In genomic region chr9:77845664-77846290, GRCm38 (mm10) we compare ENCODE assay signal across 22 mouse cellular contexts.
"Had no signal": no experiment of that assay in that cellular context is flagged by ENCODE, and none has a peak within 500 bp of the region (broad histone marks: within the 10 kb centered on the region; RNA-seq: fewer than 3 reads in every experiment).

No protein-coding gene starts in this region.

- H3K36me3 ChIP-seq: limb, embryonic 12.5 days; limb, embryonic 15.5 days; lung, embryonic 15.5 days; midbrain, embryonic 10.5 days; midbrain, embryonic 13.5 days; neural tube, embryonic 13.5 days; stomach, embryonic 15.5 days had no signal

- DNase-seq: kidney, adult 11 months; kidney, adult 8-10 months; kidney, postnatal 14 days; kidney, postnatal 4 days; left cerebral cortex, postnatal 4 days; lung, adult 18-20 months; lung, postnatal 10 days; lung, postnatal 36 days; retina, postnatal 1 day; right cerebral cortex, postnatal 25 days; spleen, adult 18-20 months; thymus, postnatal 25 days had no signal

- H3K9ac ChIP-seq: limb, embryonic 12.5 days; limb, embryonic 15.5 days; lung, embryonic 15.5 days; midbrain, embryonic 13.5 days; neural tube, embryonic 13.5 days; stomach, embryonic 15.5 days had no signal

- H3K4me1 ChIP-seq: limb, embryonic 12.5 days; limb, embryonic 15.5 days; lung, embryonic 15.5 days; megakaryocyte, embryonic 14.5 days; midbrain, embryonic 10.5 days; midbrain, embryonic 13.5 days; neural tube, embryonic 13.5 days; stomach, embryonic 15.5 days had no signal

- H3K27ac ChIP-seq: limb, embryonic 12.5 days; limb, embryonic 15.5 days; lung, embryonic 15.5 days; midbrain, embryonic 10.5 days; midbrain, embryonic 13.5 days; neural tube, embryonic 13.5 days; stomach, embryonic 15.5 days had no signal

- H3K4me2 ChIP-seq: limb, embryonic 12.5 days; limb, embryonic 15.5 days; lung, embryonic 15.5 days; midbrain, embryonic 13.5 days; neural tube, embryonic 13.5 days; stomach, embryonic 15.5 days had no signal

- H3K27me3 ChIP-seq: limb, embryonic 12.5 days; limb, embryonic 15.5 days; lung, embryonic 15.5 days; midbrain, embryonic 13.5 days; neural tube, embryonic 13.5 days; stomach, embryonic 15.5 days had no signal

- H3K9me3 ChIP-seq: limb, embryonic 12.5 days; limb, embryonic 15.5 days; lung, embryonic 15.5 days; megakaryocyte, embryonic 14.5 days; midbrain, embryonic 10.5 days; midbrain, embryonic 13.5 days; neural tube, embryonic 13.5 days; stomach, embryonic 15.5 days had no signal

- H3K4me3 ChIP-seq: limb, embryonic 12.5 days; limb, embryonic 15.5 days; lung, embryonic 15.5 days; megakaryocyte, embryonic 14.5 days; midbrain, embryonic 10.5 days; midbrain, embryonic 13.5 days; myocyte; neural tube, embryonic 13.5 days; stomach, embryonic 15.5 days had no signal

- ATAC-seq: midbrain, embryonic 13.5 days; midbrain, embryonic 16.5 days had no signal
